Mouse (Mus musculus): ENCODE data around the gene Slc8a2. TPM values are rescaled to one million over a fixed set of nuclear protein-coding genes. Genes with fewer than 3 reads are reported as not detected.

Gene Slc8a2
- total and polyA plus RNA-seq, 3 experiments, result 0.04 to 0.10 TPM; not detected in 1

GRCm38 (mm10) chr7:16129846-16130691, 443 bp downstream of the Slc8a2 start:
- in situ Hi-C loops (cut with MboI; ENCODE audit: low pct_ligation_motif_present, low pct_unique_long_range_greater_than_20kb, low sequenced_read_pairs), result loop anchor here (10.0 kb wide), 1 partner anchor 145 kb away; no protein-coding TSS in a partner anchor
- no peaks in the 10 kb centered on the region for H3K27me3 ChIP-seq (replicated peaks)
- H3K9me3 ChIP-seq (replicated peaks; ENCODE audit: low read length), result no peaks in the 10 kb centered on the region
- H3K4me1 ChIP-seq (ENCODE audit: control insufficient read depth in 1 of 2, insufficient read depth in 2 of 2), result peaks cover 21 to 61% of the 10 kb centered on the region in 2 experiments
- no peak overlapping the region for H3K4me3 ChIP-seq (replicated peaks in 1 of 3; ENCODE audit: low read depth in 2 of 3, low read length in 2 of 3, poor library complexity in 1 of 3)
- H3K4me2 ChIP-seq (ENCODE audit: insufficient read depth, low read depth, poor library complexity, severe bottlenecking), result 0 out of 2 replicates have a peak overlapping the region, but pooled peaks have one; percentile 23
- dilution Hi-C loops (cut with MboI; ENCODE audit: extremely low pct_ligation_motif_present, extremely low pct_unique_long_range_greater_than_20kb, low sequenced_read_pairs), result no loop called here
- DNase-seq (ENCODE audit: extremely low read depth), result no peak
- no peaks in the 10 kb centered on the region for H3K79me2 ChIP-seq (replicated peaks; ENCODE audit: control insufficient read depth, extremely low read depth, insufficient read depth, poor library complexity, severe bottlenecking)
- TF ChIP-seq HCFC1 (IDR thresholded peaks at IDR 0.05; ENCODE audit: low read depth, low read length) (no peak), NELFE (IDR thresholded peaks at IDR 0.05; ENCODE audit: low read depth, low read length) (no peak), PAX5 (IDR thresholded peaks at IDR 0.05; ENCODE audit: low read length) (no peak), ZMIZ1 (IDR thresholded peaks at IDR 0.05; ENCODE audit: low read depth, low read length) (no peak), UBTF (IDR thresholded peaks at IDR 0.05; ENCODE audit: low read depth, low read length) (no peak), NRF1 (IDR thresholded peaks at IDR 0.05; ENCODE audit: low read depth, low read length) (no peak), KAT2A (IDR thresholded peaks at IDR 0.05; ENCODE audit: insufficient replicate concordance, low read length) (no peak), ZNF384 (IDR thresholded peaks at IDR 0.05; ENCODE audit: low read depth, low read length) (no peak), TBP (conservative IDR thresholded peaks at IDR 0.05; ENCODE audit: low read depth, low read length) (no peak), RAD21 (IDR thresholded peaks at IDR 0.05; ENCODE audit: low read depth, low read length) (no peak), BHLHE40 (IDR thresholded peaks at IDR 0.05; ENCODE audit: low read depth, low read length) (no peak), ETS1 (conservative IDR thresholded peaks at IDR 0.05; ENCODE audit: low read depth, low read length) (no peak), ZC3H11A (IDR thresholded peaks at IDR 0.05; ENCODE audit: low read depth, low read length) (no peak), MYC (IDR thresholded peaks at IDR 0.05; ENCODE audit: low read depth, low read length) (no peak), USF2 (conservative IDR thresholded peaks at IDR 0.05; ENCODE audit: low read depth, low read length) (no peak), CHD1 (IDR thresholded peaks at IDR 0.05; ENCODE audit: low read depth, low read length) (no peak), JUN (IDR thresholded peaks at IDR 0.05; ENCODE audit: insufficient read depth, low read depth, low read length) (no peak)
- peaks cover 8 to 43% of the 10 kb centered on the region in 2 experiments for H3K36me3 ChIP-seq (replicated peaks in 1 of 2; ENCODE audit: control insufficient read depth in 1 of 2, insufficient read depth in 1 of 2, low read length in 1 of 2)
- no peak overlapping the region for H3K9ac ChIP-seq (ENCODE audit: insufficient read depth, low read depth)
- no peak overlapping the region for H3K27ac ChIP-seq (ENCODE audit: insufficient read depth, low read depth)

GRCm38 (mm10) chr7:16130956-16131634, 1.5 kb downstream of the Slc8a2 start:
- Histone ChIP-seq H3K4me1 (ENCODE audit: control insufficient read depth in 1 of 2, insufficient read depth in 2 of 2) (peaks cover 21 to 63% of the 10 kb centered on the region in 2 experiments), H3K9ac (ENCODE audit: insufficient read depth, low read depth) (no peak overlapping the region), H3K36me3 (replicated peaks in 1 of 2; ENCODE audit: control insufficient read depth in 1 of 2, insufficient read depth in 1 of 2, low read length in 1 of 2) (peaks cover 5 to 33% of the 10 kb centered on the region in 2 experiments), H3K9me3 (replicated peaks; ENCODE audit: low read length) (no peaks in the 10 kb centered on the region), H3K79me2 (replicated peaks; ENCODE audit: control insufficient read depth, extremely low read depth, insufficient read depth, poor library complexity, severe bottlenecking) (no peaks in the 10 kb centered on the region), H3K4me2 (ENCODE audit: insufficient read depth, low read depth, poor library complexity, severe bottlenecking) (no peak overlapping the region), H3K4me3 (replicated peaks in 1 of 3; ENCODE audit: low read depth in 2 of 3, low read length in 2 of 3, poor library complexity in 1 of 3) (no peak overlapping the region), H3K27ac (ENCODE audit: insufficient read depth, low read depth) (no peak overlapping the region), H3K27me3 (replicated peaks) (peaks cover 2% of the 10 kb centered on the region)
- dilution Hi-C loops (cut with MboI; ENCODE audit: extremely low pct_ligation_motif_present, extremely low pct_unique_long_range_greater_than_20kb, low sequenced_read_pairs) (no loop called here), in situ Hi-C loops (cut with MboI; ENCODE audit: low pct_ligation_motif_present, low pct_unique_long_range_greater_than_20kb, low sequenced_read_pairs) (loop anchor here (10.0 kb wide), 1 partner anchor 146 kb away; no protein-coding TSS in a partner anchor)
- DNase-seq (ENCODE audit: extremely low read depth), result no peak
- TF ChIP-seq SIN3A (IDR thresholded peaks at IDR 0.05; ENCODE audit: low read length), result no peak
- TF ChIP-seq E2F4 (IDR thresholded peaks at IDR 0.05; ENCODE audit: insufficient replicate concordance, low read depth, low read length), result no peak
- no peak for TF ChIP-seq JUN (IDR thresholded peaks at IDR 0.05; ENCODE audit: insufficient read depth, low read depth, low read length)
- TF ChIP-seq MAFK (IDR thresholded peaks at IDR 0.05; ENCODE audit: insufficient replicate concordance, low read length), result no peak
- TF ChIP-seq ZC3H11A (IDR thresholded peaks at IDR 0.05; ENCODE audit: low read depth, low read length), result no peak
- TF ChIP-seq MXI1 (IDR thresholded peaks at IDR 0.05; ENCODE audit: low read depth, low read length), result no peak

Data from CH12.LX (cell line).